Mouse (Mus musculus): Measurements from ENCODE around the gene 1700023F06Rik. TPM values are rescaled to one million over a fixed set of nuclear protein-coding genes. Genes with fewer than 3 reads are reported as not detected.

1700023F06Rik gene
- polyA plus RNA-seq, 1 experiment from 2014 or later, result 2.3 TPM

- peak overlapping the region; percentile 54 for H3K4me3 ChIP-seq
- no peak for ATAC-seq (ENCODE audit: low FRiP score, low read depth)
- 8% methylated on average over 16 of the region's 16 CpGs for WGBS
- H3K4me1 ChIP-seq (replicated peaks), result peaks cover 29% of the 10 kb centered on the region
- no peak overlapping the region for H3K27ac ChIP-seq (replicated peaks)
- peak overlapping the region; percentile 99 for H3K4me2 ChIP-seq
- H3K9ac ChIP-seq, result no peak overlapping the region
- 0 out of 2 replicates have a peak, but pooled peaks cover 2% of the 10 kb centered on the region for H3K36me3 ChIP-seq
- no peaks in the 10 kb centered on the region for H3K9me3 ChIP-seq
- peaks cover 65% of the 10 kb centered on the region for H3K27me3 ChIP-seq
These were observed 10.0 kb downstream of the 1700023F06Rik start for GRCm38 (mm10) chr11:103198339-103198738.

GRCm38 (mm10) chr11:103197340-103197739 lies 11.0 kb downstream of the 1700023F06Rik start:
- Histone ChIP-seq H3K27me3 (peaks cover 74% of the 10 kb centered on the region), H3K36me3 (0 out of 2 replicates have a peak, but pooled peaks cover 2% of the 10 kb centered on the region), H3K9me3 (no peaks in the 10 kb centered on the region), H3K9ac (no peak overlapping the region), H3K27ac (replicated peaks) (no peak overlapping the region), H3K4me1 (replicated peaks) (peaks cover 37% of the 10 kb centered on the region), H3K4me2 (no peak overlapping the region), H3K4me3 (no peak overlapping the region)
- WGBS, result 92% methylated on average over 4 of the region's 4 CpGs
- ATAC-seq (ENCODE audit: low FRiP score, low read depth), result no peak

GRCm38 (mm10) chr11:103195656-103196055 lies 12.7 kb downstream of the 1700023F06Rik start:
- Histone ChIP-seq H3K4me1 (replicated peaks) (peaks cover 32% of the 10 kb centered on the region), H3K9ac (no peak overlapping the region), H3K36me3 (0 out of 2 replicates have a peak, but pooled peaks cover 2% of the 10 kb centered on the region), H3K4me3 (no peak overlapping the region), H3K27ac (replicated peaks) (no peak overlapping the region), H3K9me3 (no peaks in the 10 kb centered on the region), H3K4me2 (no peak overlapping the region), H3K27me3 (peaks cover 84% of the 10 kb centered on the region)
- ATAC-seq (ENCODE audit: low FRiP score, low read depth), result no peak
- 79% methylated on average over 5 of the region's 5 CpGs for whole genome bisulfite sequencing

- H3K27me3 ChIP-seq, result peaks cover 85% of the 10 kb centered on the region
- no peak overlapping the region for H3K9ac ChIP-seq
- no peak for ATAC-seq (ENCODE audit: low FRiP score, low read depth)
- WGBS, result 86% methylated on average over 18 of the region's 18 CpGs
- no peaks in the 10 kb centered on the region for H3K9me3 ChIP-seq
- no peak overlapping the region for H3K27ac ChIP-seq (replicated peaks)
- no peak overlapping the region for H3K4me3 ChIP-seq
- H3K4me1 ChIP-seq (replicated peaks), result peaks cover 32% of the 10 kb centered on the region
- 0 out of 2 replicates have a peak, but pooled peaks cover 2% of the 10 kb centered on the region for H3K36me3 ChIP-seq
- H3K4me2 ChIP-seq, result no peak overlapping the region
These were observed 13.1 kb downstream of the 1700023F06Rik start for GRCm38 (mm10) chr11:103195236-103195635.

- H3K4me1 ChIP-seq (replicated peaks), result peaks cover 19% of the 10 kb centered on the region
- no peak overlapping the region for H3K27ac ChIP-seq (replicated peaks)
- no peak overlapping the region for H3K9ac ChIP-seq
- H3K4me3 ChIP-seq, result no peak overlapping the region
- H3K9me3 ChIP-seq, result no peaks in the 10 kb centered on the region
- H3K4me2 ChIP-seq, result no peak overlapping the region
- no peak for ATAC-seq (ENCODE audit: low FRiP score, low read depth)
- 0 out of 2 replicates have a peak, but pooled peaks cover 2% of the 10 kb centered on the region for H3K36me3 ChIP-seq
- WGBS, result 42% methylated on average over 9 of the region's 9 CpGs
- H3K27me3 ChIP-seq, result peaks cover 87% of the 10 kb centered on the region
These were observed 14.6 kb downstream of the 1700023F06Rik start for GRCm38 (mm10) chr11:103193825-103194168.

GRCm38 (mm10) chr11:103192956-103193824 lies 15.2 kb downstream of the 1700023F06Rik start:
- peak overlapping the region; percentile 57 for H3K4me2 ChIP-seq
- peak; percentile 55; the same call in 1 of the 2 replicates for ATAC-seq (ENCODE audit: low FRiP score, low read depth)
- 0 out of 2 replicates have a peak, but pooled peaks cover 2% of the 10 kb centered on the region for H3K36me3 ChIP-seq
- H3K27me3 ChIP-seq, result peaks cover 82% of the 10 kb centered on the region
- no peaks in the 10 kb centered on the region for H3K9me3 ChIP-seq
- H3K27ac ChIP-seq (replicated peaks), result no peak overlapping the region
- peak overlapping the region; percentile 17; the same call in 1 of the 2 replicates for H3K9ac ChIP-seq
- peak overlapping the region; percentile 32 for H3K4me3 ChIP-seq
- peaks cover 13% of the 10 kb centered on the region for H3K4me1 ChIP-seq (replicated peaks)
- 2% methylated on average over 39 of the region's 44 CpGs for WGBS

GRCm38 (mm10) chr11:103192230-103192955 lies 16.0 kb downstream of the 1700023F06Rik start:
- H3K4me2 ChIP-seq, result peak overlapping the region; percentile 57
- H3K9ac ChIP-seq, result peak overlapping the region; percentile 17; the same call in 1 of the 2 replicates
- H3K27ac ChIP-seq (replicated peaks), result no peak overlapping the region
- 0 out of 2 replicates have a peak, but pooled peaks cover 2% of the 10 kb centered on the region for H3K36me3 ChIP-seq
- H3K4me1 ChIP-seq (replicated peaks), result peaks cover 12% of the 10 kb centered on the region
- 15% methylated on average over 28 of the region's 28 CpGs for WGBS
- peak overlapping the region; percentile 32 for H3K4me3 ChIP-seq
- no peak for ATAC-seq (ENCODE audit: low FRiP score, low read depth)
- H3K27me3 ChIP-seq, result peaks cover 74% of the 10 kb centered on the region
- H3K9me3 ChIP-seq, result no peaks in the 10 kb centered on the region

- Histone ChIP-seq H3K27ac (replicated peaks) (no peak overlapping the region), H3K4me2 (no peak overlapping the region), H3K4me1 (replicated peaks) (no peaks in the 10 kb centered on the region), H3K9me3 (no peaks in the 10 kb centered on the region), H3K36me3 (no peaks in the 10 kb centered on the region), H3K4me3 (no peak overlapping the region), H3K27me3 (peaks cover 2% of the 10 kb centered on the region; the same call in 1 of the 2 replicates), H3K9ac (no peak overlapping the region)
- 48% methylated on average over 2 of the region's 2 CpGs for WGBS
- ATAC-seq (ENCODE audit: low FRiP score, low read depth), result no peak
These were observed 23.5 kb downstream of the 1700023F06Rik start for GRCm38 (mm10) chr11:103184891-103185290.

GRCm38 (mm10) chr11:103181911-103182310 lies 26.4 kb downstream of the 1700023F06Rik start:
- Histone ChIP-seq H3K36me3 (no peaks in the 10 kb centered on the region), H3K27ac (replicated peaks) (no peak overlapping the region), H3K4me3 (no peak overlapping the region), H3K4me2 (no peak overlapping the region), H3K9ac (no peak overlapping the region), H3K27me3 (no peaks in the 10 kb centered on the region), H3K9me3 (no peaks in the 10 kb centered on the region), H3K4me1 (replicated peaks) (no peaks in the 10 kb centered on the region)
- ATAC-seq (ENCODE audit: low FRiP score, low read depth), result no peak
- 89% methylated on average over 3 of the region's 3 CpGs for WGBS

- Histone ChIP-seq H3K4me3 (no peak overlapping the region), H3K36me3 (no peaks in the 10 kb centered on the region), H3K9me3 (no peaks in the 10 kb centered on the region), H3K9ac (no peak overlapping the region), H3K27ac (replicated peaks) (no peak overlapping the region), H3K4me1 (replicated peaks) (no peaks in the 10 kb centered on the region), H3K4me2 (no peak overlapping the region), H3K27me3 (no peaks in the 10 kb centered on the region)
- no peak for ATAC-seq (ENCODE audit: low FRiP score, low read depth)
- WGBS, result 81% methylated on average over 9 of the region's 9 CpGs
These were observed 27.0 kb downstream of the 1700023F06Rik start for GRCm38 (mm10) chr11:103181349-103181748.

- no peaks in the 10 kb centered on the region for H3K9me3 ChIP-seq
- WGBS, result 53% methylated on average over 1 of the region's 1 CpGs
- H3K9ac ChIP-seq, result no peak overlapping the region
- no peaks in the 10 kb centered on the region for H3K27me3 ChIP-seq
- no peak overlapping the region for H3K27ac ChIP-seq (replicated peaks)
- peaks cover 6% of the 10 kb centered on the region; the same call in 1 of the 2 replicates for H3K4me1 ChIP-seq (replicated peaks)
- no peak overlapping the region for H3K4me2 ChIP-seq
- ATAC-seq (ENCODE audit: low FRiP score, low read depth), result no peak
- H3K36me3 ChIP-seq, result no peaks in the 10 kb centered on the region
- H3K4me3 ChIP-seq, result no peak overlapping the region
These were observed 27.9 kb downstream of the 1700023F06Rik start for GRCm38 (mm10) chr11:103180426-103180825.

- WGBS, result 90% methylated on average over 8 of the region's 8 CpGs
- Histone ChIP-seq H3K4me1 (replicated peaks) (peaks cover 15% of the 10 kb centered on the region), H3K27ac (replicated peaks) (no peak overlapping the region), H3K9ac (no peak overlapping the region), H3K36me3 (no peaks in the 10 kb centered on the region), H3K9me3 (no peaks in the 10 kb centered on the region), H3K4me2 (no peak overlapping the region), H3K27me3 (no peaks in the 10 kb centered on the region), H3K4me3 (no peak overlapping the region)
- ATAC-seq (ENCODE audit: low FRiP score, low read depth), result no peak
These were observed 29.6 kb downstream of the 1700023F06Rik start for GRCm38 (mm10) chr11:103178748-103179147.
